Mouse (Mus musculus): ENCODE data around the gene Inafm2.

DNA sequence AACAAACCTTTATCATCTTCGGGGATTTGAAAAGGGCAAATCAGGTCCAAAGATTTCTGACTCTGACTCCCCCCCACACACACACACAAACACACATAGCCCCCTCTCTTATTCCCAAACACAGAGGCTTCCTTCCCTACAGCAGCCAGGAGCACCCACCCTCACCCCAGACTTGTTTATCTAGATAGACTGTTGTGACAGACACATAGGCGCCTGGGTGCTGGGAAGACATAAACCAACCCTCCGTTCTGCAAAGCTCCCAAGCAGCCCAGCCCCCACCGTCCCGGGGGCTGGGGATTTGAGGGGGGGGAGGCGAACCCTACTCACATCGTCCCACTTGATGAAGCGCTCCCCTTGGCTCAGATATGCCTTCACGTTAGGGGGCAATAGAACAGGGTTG is 17.6 kb upstream of the Inafm2 start:
- TF ChIP-seq CTCF (IDR thresholded peaks at IDR 0.05; ENCODE audit: extremely low read depth, insufficient read depth, insufficient read length, insufficient replicate concordance) (no peak), POLR2A (IDR thresholded peaks at IDR 0.05; ENCODE audit: low read depth, low read length) (no peak)

Measured in spleen, adult 2 months (tissue).